Mouse (Mus musculus) heart, postnatal 25 days (tissue): ENCODE measurements around the gene Runx2. TPM values are rescaled to one million over a fixed set of nuclear protein-coding genes. Genes with fewer than 3 reads are reported as not detected.

ENCODE experiments used
- DNase-seq: peaks from one replicate; pipeline ENCODE4 v3.0.0; 2022; ENCODE audit warnings: low spot score
- intact Hi-C: fragments of 180-260 bp; cut with DNase I; formaldehyde crosslinking; loops from one replicate; pipeline ENCODE4 v1.15.1; 2025
- total RNA-seq, 2 experiments: library from RNA; stranded (reverse); gene quantifications; 2 replicates each; pipeline ENCODE4 v1.2.3; 2021

The Runx2 gene
- total RNA-seq, 2 experiments from 2014 or later = 0.26 to 0.48 TPM

GRCm38 (mm10) chr17:44634486-44634885, 180.1 kb downstream of the Runx2 start:
- DNase-seq = no peak
- intact Hi-C loops = no loop called here

GRCm38 (mm10) chr17:44633607-44634415, 180.8 kb downstream of the Runx2 start:
- DNase-seq = no peak
- intact Hi-C loops = no loop called here

GRCm38 (mm10) chr17:44632941-44633340, 181.7 kb downstream of the Runx2 start:
- intact Hi-C loops = no loop called here
- DNase-seq = no peak

- intact Hi-C loops = no loop called here
- DNase-seq = no peak
These were observed 182.3 kb downstream of the Runx2 start for GRCm38 (mm10) chr17:44632292-44632691.

GRCm38 (mm10) chr17:44631577-44631976, 183.0 kb downstream of the Runx2 start:
- intact Hi-C loops = no loop called here
- no peak for DNase-seq

GRCm38 (mm10) chr17:44627317-44627716, 187.3 kb downstream of the Runx2 start:
- no peak for DNase-seq
- intact Hi-C loops = no loop called here

GRCm38 (mm10) chr17:44623707-44624106, 190.9 kb downstream of the Runx2 start:
- no peak for DNase-seq
- intact Hi-C loops = no loop called here

- no peak for DNase-seq
- intact Hi-C loops = no loop called here
These were observed 191.3 kb downstream of the Runx2 start for GRCm38 (mm10) chr17:44623271-44623670.

- intact Hi-C loops = no loop called here
- no peak for DNase-seq
These were observed 194.1 kb downstream of the Runx2 start for GRCm38 (mm10) chr17:44620456-44620855.

- intact Hi-C loops = no loop called here
- DNase-seq = no peak
These were observed 195.9 kb downstream of the Runx2 start for GRCm38 (mm10) chr17:44618691-44619090.

GRCm38 (mm10) chr17:44618175-44618574, 196.4 kb downstream of the Runx2 start:
- peak; percentile 28 for DNase-seq
- intact Hi-C loops = no loop called here

- intact Hi-C loops = no loop called here
- DNase-seq = no peak
These were observed 196.9 kb downstream of the Runx2 start for GRCm38 (mm10) chr17:44617741-44618140.

- intact Hi-C loops = no loop called here
- DNase-seq = no peak
These were observed 200.6 kb downstream of the Runx2 start for GRCm38 (mm10) chr17:44613716-44614715.

GRCm38 (mm10) chr17:44612641-44613040, 202.0 kb downstream of the Runx2 start:
- intact Hi-C loops = no loop called here
- no peak for DNase-seq

- no peak for DNase-seq
- intact Hi-C loops = no loop called here
These were observed 202.6 kb downstream of the Runx2 start for GRCm38 (mm10) chr17:44612002-44612401.

GRCm38 (mm10) chr17:44611543-44611942, 203.1 kb downstream of the Runx2 start:
- no peak for DNase-seq
- intact Hi-C loops = no loop called here

- intact Hi-C loops = no loop called here
- DNase-seq = no peak
These were observed 203.8 kb downstream of the Runx2 start for GRCm38 (mm10) chr17:44610828-44611227.

GRCm38 (mm10) chr17:44609897-44610641, 204.5 kb downstream of the Runx2 start:
- intact Hi-C loops = no loop called here
- no peak for DNase-seq

GRCm38 (mm10) chr17:44609356-44609755, 205.2 kb downstream of the Runx2 start:
- intact Hi-C loops = no loop called here
- no peak for DNase-seq

GRCm38 (mm10) chr17:44608907-44609306, 205.7 kb downstream of the Runx2 start:
- DNase-seq = no peak

More at GRCm38 (mm10) chr17:44608907-44609306, 205.7 kb downstream of the Runx2 start:
- intact Hi-C loops = no loop called here
